Mouse (Mus musculus): Measurements from ENCODE around the gene Cd27. TPM values are rescaled to one million over a fixed set of nuclear protein-coding genes. Genes with fewer than 3 reads are reported as not detected.

Cd27 gene
- polyA plus RNA-seq, 1 experiment, result 1,056 TPM

GRCm38 (mm10) chr6:125252711-125253110 is 15.9 kb upstream of the Cd27 start:
- DNase-seq, result no peak
- TF ChIP-seq POLR2A (IDR thresholded peaks at IDR 0.05; ENCODE audit: control insufficient read depth, extremely low read depth, insufficient read depth, low read length, poor library complexity), result no peak
- no peak for TF ChIP-seq CTCF (IDR thresholded peaks at IDR 0.05; ENCODE audit: borderline replicate concordance, control insufficient read depth, extremely low read depth, insufficient read depth, low read length, poor library complexity)
- 98% methylated on average over 8 of the region's 8 CpGs for WGBS
- no peaks in the 10 kb centered on the region for H3K27me3 ChIP-seq (ENCODE audit: control insufficient read depth, insufficient read depth, low read length)
- no peak overlapping the region for H3K4me3 ChIP-seq (ENCODE audit: control insufficient read depth, insufficient read depth, low read length)
- H3K27ac ChIP-seq (ENCODE audit: control insufficient read depth, insufficient read depth, low read length), result no peak overlapping the region
- H3K36me3 ChIP-seq (ENCODE audit: control insufficient read depth, insufficient read depth, low read length), result no peaks in the 10 kb centered on the region
- H3K4me1 ChIP-seq (replicated peaks; ENCODE audit: control insufficient read depth, insufficient read depth, low read length), result peaks cover 21% of the 10 kb centered on the region

GRCm38 (mm10) chr6:125252285-125252684 is 15.5 kb upstream of the Cd27 start:
- DNase-seq, result no peak
- Histone ChIP-seq H3K27me3 (ENCODE audit: control insufficient read depth, insufficient read depth, low read length) (no peaks in the 10 kb centered on the region), H3K4me3 (ENCODE audit: control insufficient read depth, insufficient read depth, low read length) (no peak overlapping the region), H3K4me1 (replicated peaks; ENCODE audit: control insufficient read depth, insufficient read depth, low read length) (peaks cover 21% of the 10 kb centered on the region), H3K36me3 (ENCODE audit: control insufficient read depth, insufficient read depth, low read length) (no peaks in the 10 kb centered on the region), H3K27ac (ENCODE audit: control insufficient read depth, insufficient read depth, low read length) (no peak overlapping the region)
- 64% methylated on average over 3 of the region's 3 CpGs for WGBS
- TF ChIP-seq CTCF (IDR thresholded peaks at IDR 0.05; ENCODE audit: borderline replicate concordance, control insufficient read depth, extremely low read depth, insufficient read depth, low read length, poor library complexity), result no peak

DNA sequence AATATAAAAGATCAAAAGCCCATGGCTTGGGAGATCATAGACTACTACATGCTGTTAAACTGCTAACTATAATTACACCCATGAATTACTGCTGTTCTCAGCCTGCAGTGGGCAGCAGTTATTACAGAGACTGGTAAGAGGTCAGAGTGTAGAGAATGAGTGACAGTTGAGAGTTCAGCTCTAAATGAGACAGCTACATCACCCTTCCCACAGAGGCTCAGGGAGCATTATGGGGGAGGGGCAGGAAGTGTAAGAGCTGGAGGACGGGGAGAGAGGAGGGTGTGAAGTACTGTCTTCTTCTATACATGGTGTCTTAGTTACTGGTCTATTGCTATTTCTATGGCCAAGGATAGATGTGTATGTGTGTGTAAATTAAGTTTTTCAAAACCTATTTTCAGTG is 7.7 kb upstream of the Cd27 start:
- DNase-seq, result peak; percentile 77
- no peak overlapping the region for H3K4me3 ChIP-seq (ENCODE audit: control insufficient read depth, insufficient read depth, low read length)
- no peak overlapping the region for H3K27ac ChIP-seq (ENCODE audit: control insufficient read depth, insufficient read depth, low read length)
- no peak for TF ChIP-seq CTCF (IDR thresholded peaks at IDR 0.05; ENCODE audit: borderline replicate concordance, control insufficient read depth, extremely low read depth, insufficient read depth, low read length, poor library complexity)
- H3K36me3 ChIP-seq (ENCODE audit: control insufficient read depth, insufficient read depth, low read length), result no peaks in the 10 kb centered on the region
- no peaks in the 10 kb centered on the region for H3K27me3 ChIP-seq (ENCODE audit: control insufficient read depth, insufficient read depth, low read length)
- peaks cover 53% of the 10 kb centered on the region for H3K4me1 ChIP-seq (replicated peaks; ENCODE audit: control insufficient read depth, insufficient read depth, low read length)
- WGBS, result 12% methylated on average over 1 of the region's 1 CpGs

DNA sequence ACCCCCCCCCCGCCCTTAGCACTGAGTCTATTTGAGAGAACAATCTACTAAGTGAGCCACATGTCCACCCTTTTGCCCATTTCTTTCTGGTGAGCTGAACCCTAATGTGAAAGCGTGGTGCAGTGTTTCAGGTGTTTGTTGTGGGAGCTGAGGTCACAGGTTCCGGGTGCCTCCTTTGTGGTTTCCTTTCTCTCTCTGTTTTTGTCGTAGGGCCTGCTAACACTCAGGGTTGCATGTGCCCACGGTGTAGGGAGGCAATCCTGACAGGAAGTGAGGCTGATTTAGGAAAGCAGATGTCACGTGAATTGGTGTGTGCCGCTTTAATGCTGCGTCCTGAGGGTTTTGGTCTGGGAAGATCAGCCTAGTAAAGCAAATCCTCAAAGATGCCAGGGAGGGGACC is 4.8 kb upstream of the Cd27 start:
- TF ChIP-seq CTCF (IDR thresholded peaks at IDR 0.05; ENCODE audit: borderline replicate concordance, control insufficient read depth, extremely low read depth, insufficient read depth, low read length, poor library complexity) (no peak), POLR2A (IDR thresholded peaks at IDR 0.05; ENCODE audit: control insufficient read depth, extremely low read depth, insufficient read depth, low read length, poor library complexity) (no peak)
- Histone ChIP-seq H3K36me3 (ENCODE audit: control insufficient read depth, insufficient read depth, low read length) (no peaks in the 10 kb centered on the region), H3K27ac (ENCODE audit: control insufficient read depth, insufficient read depth, low read length) (peak overlapping the region; percentile 43), H3K27me3 (ENCODE audit: control insufficient read depth, insufficient read depth, low read length) (no peaks in the 10 kb centered on the region), H3K4me3 (ENCODE audit: control insufficient read depth, insufficient read depth, low read length) (no peak overlapping the region), H3K4me1 (replicated peaks; ENCODE audit: control insufficient read depth, insufficient read depth, low read length) (peaks cover 75% of the 10 kb centered on the region)
- 8% methylated on average over 8 of the region's 8 CpGs for WGBS
- peak; percentile 82 for DNase-seq

GRCm38 (mm10) chr6:125240617-125241016 is 3.8 kb upstream of the Cd27 start:
- Histone ChIP-seq H3K27me3 (ENCODE audit: control insufficient read depth, insufficient read depth, low read length) (no peaks in the 10 kb centered on the region), H3K4me3 (ENCODE audit: control insufficient read depth, insufficient read depth, low read length) (no peak overlapping the region), H3K4me1 (replicated peaks; ENCODE audit: control insufficient read depth, insufficient read depth, low read length) (peaks cover 69% of the 10 kb centered on the region), H3K36me3 (ENCODE audit: control insufficient read depth, insufficient read depth, low read length) (no peaks in the 10 kb centered on the region), H3K27ac (ENCODE audit: control insufficient read depth, insufficient read depth, low read length) (peak overlapping the region; percentile 61)
- WGBS, result 44% methylated on average over 5 of the region's 5 CpGs
- peak; percentile 23 for DNase-seq
- TF ChIP-seq POLR2A (IDR thresholded peaks at IDR 0.05; ENCODE audit: control insufficient read depth, extremely low read depth, insufficient read depth, low read length, poor library complexity), result no peak
- TF ChIP-seq CTCF (IDR thresholded peaks at IDR 0.05; ENCODE audit: borderline replicate concordance, control insufficient read depth, extremely low read depth, insufficient read depth, low read length, poor library complexity), result no peak

DNA sequence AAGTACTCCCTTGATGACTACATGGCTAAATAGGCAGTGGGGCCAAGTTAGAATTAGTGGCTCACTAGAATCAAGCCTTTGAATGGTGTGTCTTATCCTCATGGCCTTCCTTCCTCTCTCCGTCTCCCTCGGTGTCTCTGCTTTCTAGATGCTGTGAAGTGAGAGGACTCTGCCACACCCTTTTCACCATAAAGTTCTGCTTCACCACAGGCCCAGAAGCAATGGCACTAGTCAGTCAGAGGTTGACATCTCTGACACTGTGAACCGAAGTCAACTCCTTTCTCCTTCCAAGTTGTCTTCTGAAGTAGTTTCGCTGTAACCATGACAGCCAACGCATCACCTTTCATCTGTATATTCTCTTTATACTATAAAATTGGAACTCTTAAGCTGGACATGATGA is 2.7 kb upstream of the Cd27 start:
- 74% methylated on average over 5 of the region's 5 CpGs for WGBS
- no peak overlapping the region for H3K4me3 ChIP-seq (ENCODE audit: control insufficient read depth, insufficient read depth, low read length)
- H3K27me3 ChIP-seq (ENCODE audit: control insufficient read depth, insufficient read depth, low read length), result no peaks in the 10 kb centered on the region
- no peak for DNase-seq
- H3K4me1 ChIP-seq (replicated peaks; ENCODE audit: control insufficient read depth, insufficient read depth, low read length), result peaks cover 62% of the 10 kb centered on the region
- H3K27ac ChIP-seq (ENCODE audit: control insufficient read depth, insufficient read depth, low read length), result peak overlapping the region; percentile 94; the same call in 1 of the 2 replicates
- TF ChIP-seq POLR2A (IDR thresholded peaks at IDR 0.05; ENCODE audit: control insufficient read depth, extremely low read depth, insufficient read depth, low read length, poor library complexity), result no peak
- TF ChIP-seq CTCF (IDR thresholded peaks at IDR 0.05; ENCODE audit: borderline replicate concordance, control insufficient read depth, extremely low read depth, insufficient read depth, low read length, poor library complexity), result no peak
- H3K36me3 ChIP-seq (ENCODE audit: control insufficient read depth, insufficient read depth, low read length), result no peaks in the 10 kb centered on the region; the same call in 1 of the 2 replicates

DNA sequence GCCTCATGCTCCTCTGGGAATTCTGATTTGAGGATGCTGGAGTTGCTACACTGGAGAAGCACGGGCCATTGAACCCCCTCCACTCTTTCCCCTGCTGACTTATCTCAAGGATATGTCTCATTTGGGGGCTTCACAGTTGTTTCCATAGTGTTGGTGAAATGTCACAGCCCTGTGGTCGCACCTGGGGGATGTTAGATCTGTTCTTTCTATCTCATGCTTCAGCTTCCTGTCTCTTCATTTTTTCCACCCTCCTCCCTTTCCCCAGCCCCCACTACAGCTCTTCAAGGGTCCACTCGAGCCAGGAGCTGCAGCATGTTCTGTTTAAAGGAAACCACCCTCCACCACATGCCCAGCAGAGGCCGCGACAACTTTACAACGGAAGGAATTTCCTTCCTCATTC is 1.6 kb upstream of the Cd27 start:
- 5% methylated on average over 6 of the region's 6 CpGs for WGBS
- H3K27ac ChIP-seq (ENCODE audit: control insufficient read depth, insufficient read depth, low read length), result peak overlapping the region; percentile 99
- peaks cover 11% of the 10 kb centered on the region for H3K36me3 ChIP-seq (ENCODE audit: control insufficient read depth, insufficient read depth, low read length)
- H3K4me1 ChIP-seq (replicated peaks; ENCODE audit: control insufficient read depth, insufficient read depth, low read length), result peaks cover 65% of the 10 kb centered on the region
- H3K4me3 ChIP-seq (ENCODE audit: control insufficient read depth, insufficient read depth, low read length), result no peak overlapping the region; the same call in 1 of the 2 replicates
- DNase-seq, result peak; percentile 80
- TF ChIP-seq CTCF (IDR thresholded peaks at IDR 0.05; ENCODE audit: borderline replicate concordance, control insufficient read depth, extremely low read depth, insufficient read depth, low read length, poor library complexity) (no peak), POLR2A (IDR thresholded peaks at IDR 0.05; ENCODE audit: control insufficient read depth, extremely low read depth, insufficient read depth, low read length, poor library complexity) (no peak)
- H3K27me3 ChIP-seq (ENCODE audit: control insufficient read depth, insufficient read depth, low read length), result no peaks in the 10 kb centered on the region
